Mouse (Mus musculus): ENCODE measurements around the gene Tas1r3.

GRCm38 (mm10) chr4:155832321-155832720, 30.8 kb downstream of the Tas1r3 start:
- TF ChIP-seq CTCF (IDR thresholded peaks at IDR 0.05; ENCODE audit: borderline replicate concordance, insufficient read depth, low read depth, low read length) (no peak), POLR2A (IDR thresholded peaks at IDR 0.05; ENCODE audit: borderline replicate concordance, insufficient read depth, low read length) (no peak)

Data from cerebellum, adult 2 months (tissue).